Mouse (Mus musculus) kidney, adult 9 months (tissue): ENCODE results near the gene Slc25a24.

ENCODE experiments used
- DNase-seq: peaks from one replicate; pipeline ENCODE4 v3.0.0; 2022

The Slc25a24 gene

DNA sequence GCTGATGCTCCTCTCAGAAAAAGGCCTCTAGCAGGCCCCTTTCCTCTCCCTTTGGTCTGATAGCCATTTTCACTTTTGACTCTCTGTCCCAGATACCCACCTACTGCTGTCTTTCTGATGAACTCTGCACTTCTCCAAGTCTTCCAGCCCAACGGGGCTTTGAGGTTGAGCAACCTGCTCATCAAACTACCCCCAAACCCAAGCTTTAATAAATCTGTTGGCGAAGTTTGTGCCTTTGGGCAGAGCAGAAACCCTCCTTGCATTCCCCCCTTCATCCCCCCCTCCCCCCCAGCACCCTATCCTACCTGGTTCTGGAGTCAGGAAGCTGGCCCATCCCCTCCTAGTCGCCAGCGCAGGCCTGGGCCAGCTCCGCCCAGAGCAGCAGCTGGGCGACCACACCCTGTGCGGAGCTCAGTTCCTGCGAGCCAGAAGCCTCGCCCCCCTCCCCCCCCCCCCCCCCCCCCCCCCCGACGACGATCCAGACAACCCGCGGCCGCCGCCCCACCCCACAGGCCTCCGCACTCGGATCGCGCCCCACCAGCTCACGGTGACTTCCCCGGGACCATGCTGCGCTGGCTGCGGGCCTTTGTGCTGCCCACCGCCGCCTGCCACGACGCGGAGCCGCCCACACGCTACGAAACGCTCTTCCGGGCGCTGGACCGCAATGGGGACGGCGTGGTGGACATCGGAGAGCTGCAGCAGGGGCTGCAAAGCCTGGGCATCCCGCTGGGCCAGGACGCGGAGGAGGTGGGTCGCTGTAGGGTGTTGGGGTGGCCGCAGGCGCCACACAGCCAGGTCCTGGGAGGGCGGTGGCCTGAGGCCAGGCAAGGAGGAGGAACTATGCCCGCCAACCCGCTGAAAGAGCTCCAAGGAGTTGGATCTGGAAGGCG lies at the start of gene Slc25a24:
TSS of gene Slc25a24 (plus strand) at position 509 of the 890 bp plus-strand sequence.
- DNase-seq = peak; percentile 13

GRCm38 (mm10) chr3:109080169-109080568 lies 42.8 kb upstream of the Slc25a24 start, which contains the start of gene Slc25a54:
Gene Slc25a54, plus strand, starts transcription at chr3:109080469.
- DNase-seq = no peak

GRCm38 (mm10) chr3:109084418-109084817 lies 38.5 kb upstream of the Slc25a24 start:
- no peak for DNase-seq

- no peak for DNase-seq
Observed at GRCm38 (mm10) chr3:109088460-109088859, 34.5 kb upstream of the Slc25a24 start.

GRCm38 (mm10) chr3:109104702-109105101 lies 18.2 kb upstream of the Slc25a24 start:
- DNase-seq = no peak

GRCm38 (mm10) chr3:109117136-109117535 lies 5.8 kb upstream of the Slc25a24 start:
- no peak for DNase-seq

GRCm38 (mm10) chr3:109119562-109119961 lies 3.4 kb upstream of the Slc25a24 start:
- DNase-seq = no peak

- DNase-seq = no peak
Observed at GRCm38 (mm10) chr3:109119973-109120372, 3.0 kb upstream of the Slc25a24 start.

- peak; percentile 45 for DNase-seq
Observed at GRCm38 (mm10) chr3:109123531-109123981, 607 bp downstream of the Slc25a24 start.

- DNase-seq = no peak
Observed at GRCm38 (mm10) chr3:109124091-109124490, 1.1 kb downstream of the Slc25a24 start.

GRCm38 (mm10) chr3:109125531-109125930 lies 2.6 kb downstream of the Slc25a24 start:
- DNase-seq = no peak

DNA sequence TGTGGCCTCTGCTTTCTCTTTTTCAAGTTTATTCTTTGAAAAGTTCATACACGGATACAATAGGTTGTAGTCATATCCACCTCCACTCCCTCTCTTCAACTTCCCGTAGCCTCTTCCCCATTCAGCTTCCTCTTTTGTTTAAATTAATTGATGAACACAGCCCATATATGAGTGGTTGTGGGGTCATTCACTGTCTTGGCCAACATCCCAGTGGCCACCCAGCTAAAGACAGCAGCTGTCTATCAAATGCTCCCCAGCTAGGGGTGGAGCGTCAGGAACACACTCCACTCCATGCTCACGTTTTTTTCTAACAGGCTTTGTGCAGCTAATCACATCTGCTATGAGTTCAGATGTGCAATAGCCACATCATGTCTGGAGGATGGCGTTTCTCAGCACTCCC lies 6.8 kb downstream of the Slc25a24 start:
- no peak for DNase-seq

GRCm38 (mm10) chr3:109132966-109133365 lies 10.0 kb downstream of the Slc25a24 start:
- DNase-seq = no peak

GRCm38 (mm10) chr3:109134036-109134435 lies 11.1 kb downstream of the Slc25a24 start:
- no peak for DNase-seq

- no peak for DNase-seq
Observed at GRCm38 (mm10) chr3:109135352-109135751, 12.4 kb downstream of the Slc25a24 start.

- no peak for DNase-seq
Observed at GRCm38 (mm10) chr3:109152561-109152960, 29.6 kb downstream of the Slc25a24 start.

DNA sequence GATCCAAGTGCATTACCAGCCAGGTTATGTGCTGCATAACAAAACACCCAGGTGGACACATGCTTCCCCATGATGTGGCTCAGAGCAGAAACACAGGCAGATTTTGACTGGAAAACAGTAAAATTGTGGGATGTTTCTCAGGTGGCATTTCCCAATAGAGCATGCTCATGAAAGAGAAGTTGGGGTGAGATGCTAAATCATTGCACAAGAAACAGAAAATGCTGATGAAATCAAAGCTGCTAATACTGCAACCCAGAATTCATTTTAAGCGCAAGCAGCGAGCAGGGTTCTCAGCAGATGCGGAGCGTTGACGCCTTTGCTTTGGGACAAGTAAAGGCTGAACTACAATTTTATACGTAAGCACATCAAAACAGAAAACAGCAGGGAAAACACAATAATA lies 30.5 kb downstream of the Slc25a24 start:
- DNase-seq = no peak

DNA sequence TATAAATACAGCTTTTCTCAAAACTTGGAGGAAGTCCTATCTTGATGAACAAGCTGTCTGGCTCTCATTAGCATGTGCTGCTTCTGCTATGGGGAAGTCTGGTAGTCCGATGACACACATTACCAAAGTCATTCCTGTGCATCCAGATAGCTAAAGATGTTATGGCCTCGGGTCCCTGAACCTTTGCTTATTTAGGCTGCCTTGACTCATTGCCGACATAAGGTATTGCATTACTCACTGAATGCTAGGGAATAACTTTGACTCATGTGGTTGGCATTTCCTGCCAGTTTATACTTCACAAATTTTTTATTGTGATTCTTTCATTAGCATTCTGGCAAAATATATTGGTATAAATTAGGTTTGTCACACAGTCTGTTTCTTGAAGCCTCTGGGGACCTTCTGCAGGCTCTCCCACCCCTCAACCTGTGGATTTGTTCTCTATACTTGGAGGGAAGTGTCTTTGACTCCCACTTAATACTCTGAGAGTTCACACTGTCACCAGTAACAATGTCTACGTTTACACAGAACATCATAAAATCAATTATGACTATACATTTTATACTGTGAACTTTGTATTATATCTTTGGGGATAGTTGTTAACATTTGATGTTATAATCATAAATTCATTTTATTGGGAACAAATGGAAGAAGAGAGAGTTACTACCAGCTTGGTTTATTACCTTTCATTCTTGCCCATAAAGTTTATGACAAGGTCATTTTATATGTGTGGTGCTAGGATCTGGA lies 33.1 kb downstream of the Slc25a24 start:
- DNase-seq = no peak

GRCm38 (mm10) chr3:109157481-109157880 lies 34.5 kb downstream of the Slc25a24 start:
- DNase-seq = no peak

- DNase-seq = no peak
Observed at GRCm38 (mm10) chr3:109164088-109164487, 41.1 kb downstream of the Slc25a24 start.

DNA sequence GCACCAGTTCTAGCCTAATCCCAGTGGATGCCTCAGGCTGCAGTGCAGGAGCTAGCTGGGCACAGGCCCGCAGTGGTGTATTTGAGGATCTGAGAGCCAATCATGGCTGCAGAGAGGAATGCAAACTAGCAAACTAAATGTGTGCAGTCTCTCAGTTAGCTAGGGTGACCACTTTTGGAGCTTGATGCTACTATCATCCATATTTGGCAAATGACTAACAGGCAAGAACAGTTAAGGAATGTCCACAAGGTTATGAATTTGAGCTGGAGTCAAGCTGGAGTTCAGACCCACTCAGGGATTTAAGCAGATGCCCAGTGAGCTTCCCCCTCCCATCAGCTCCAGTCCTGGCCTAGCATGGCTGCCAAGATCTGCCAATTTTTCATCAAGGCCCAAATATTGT lies 41.7 kb downstream of the Slc25a24 start:
- DNase-seq = no peak

DNA sequence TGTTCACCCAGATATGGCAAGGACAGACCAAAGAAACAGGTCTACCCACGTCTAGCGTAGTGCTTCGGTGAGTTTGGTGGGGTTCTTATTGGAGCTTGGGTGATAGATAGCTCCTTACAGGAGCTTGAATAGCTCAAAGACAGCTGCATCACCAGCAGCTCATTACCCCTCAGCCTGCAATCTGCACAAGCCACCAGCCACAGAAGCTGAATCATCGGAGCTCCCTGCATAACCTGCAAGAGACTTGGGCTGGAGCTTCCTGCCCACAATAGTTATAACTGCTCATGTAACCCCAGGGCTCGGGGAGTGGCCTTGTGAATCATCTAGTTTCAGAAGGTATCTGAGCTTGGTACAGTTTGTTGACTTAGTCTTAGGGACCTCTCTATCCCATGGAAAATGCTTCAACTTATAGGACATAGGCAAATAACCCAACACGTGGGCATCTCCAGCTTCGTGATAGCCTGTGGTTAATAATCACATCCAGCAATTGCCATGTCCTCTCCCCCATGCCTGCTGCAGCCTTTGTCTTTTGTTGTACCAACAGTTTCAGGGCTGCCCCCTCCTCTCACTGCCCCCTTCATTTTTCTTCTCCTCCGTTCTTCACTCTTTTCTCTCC lies 42.4 kb downstream of the Slc25a24 start:
- DNase-seq = no peak

GRCm38 (mm10) chr3:109169121-109169520 lies 46.2 kb downstream of the Slc25a24 start:
- DNase-seq = no peak
